Mouse (Mus musculus): Measurements from ENCODE around the gene Orc1. TPM values are rescaled to one million over a fixed set of nuclear protein-coding genes. Genes with fewer than 3 reads are reported as not detected.

Orc1 gene
- total RNA-seq (2021): under 1 TPM in 1 of 2 experiments, not detected in 1; 0.21 TPM

DNA sequence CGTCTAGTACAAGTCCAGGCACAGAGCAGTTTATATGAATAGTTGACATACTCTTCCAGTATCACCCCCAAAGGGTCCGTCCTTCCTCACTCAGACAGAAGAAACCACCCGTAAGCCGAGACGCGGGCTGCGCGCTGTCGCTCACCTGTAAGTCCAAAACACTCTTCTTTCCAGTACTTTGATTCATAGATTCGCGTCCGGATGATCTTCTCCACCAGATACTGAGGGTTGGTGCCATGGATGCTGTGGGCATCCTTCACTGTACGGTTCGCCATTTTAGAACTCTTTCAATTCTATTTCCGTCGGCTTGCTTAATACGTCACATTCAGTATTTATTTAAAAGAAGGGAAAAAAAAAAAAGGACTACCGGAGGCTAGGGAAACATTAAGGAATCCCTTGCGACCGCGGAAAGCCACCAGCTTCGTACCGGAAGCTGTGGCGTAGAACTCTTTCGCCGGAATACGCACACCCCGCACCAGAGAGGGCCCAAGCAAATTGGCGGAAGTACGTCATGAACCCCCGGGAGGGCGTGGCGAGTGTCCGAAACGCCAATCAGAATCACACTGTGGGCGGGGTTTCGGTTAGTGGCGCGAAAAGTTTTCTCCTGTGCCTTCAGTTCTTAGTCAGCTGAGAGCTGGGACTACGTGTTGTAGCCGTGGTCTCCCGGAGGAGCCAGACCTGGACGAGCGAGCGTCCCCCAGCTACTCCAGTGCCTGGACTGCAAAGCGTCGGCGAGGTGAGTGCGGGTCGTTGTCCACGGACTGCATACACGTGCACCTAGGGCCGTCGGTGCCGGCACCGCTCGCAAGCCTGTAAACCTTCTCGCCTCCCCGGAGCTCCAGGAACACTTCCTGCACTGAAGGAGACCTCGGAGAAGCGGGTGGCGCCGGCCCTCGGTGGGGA, at the start of gene Orc1, which contains the start of gene Prpf38a:
Gene Orc1, plus strand, starts transcription at position 584 of the 903 bp plus-strand sequence.
Gene Prpf38a, minus strand, starts transcription at position 497 of the 903 bp plus-strand sequence.
- intact Hi-C loops (cut with DNase I): loop anchor here (2.0 kb wide), 1 partner anchor 40 kb away; the partner anchor contains the start of gene Cc2d1b
- peak; percentile 89 for DNase-seq (ENCODE audit: low spot score)

DNA sequence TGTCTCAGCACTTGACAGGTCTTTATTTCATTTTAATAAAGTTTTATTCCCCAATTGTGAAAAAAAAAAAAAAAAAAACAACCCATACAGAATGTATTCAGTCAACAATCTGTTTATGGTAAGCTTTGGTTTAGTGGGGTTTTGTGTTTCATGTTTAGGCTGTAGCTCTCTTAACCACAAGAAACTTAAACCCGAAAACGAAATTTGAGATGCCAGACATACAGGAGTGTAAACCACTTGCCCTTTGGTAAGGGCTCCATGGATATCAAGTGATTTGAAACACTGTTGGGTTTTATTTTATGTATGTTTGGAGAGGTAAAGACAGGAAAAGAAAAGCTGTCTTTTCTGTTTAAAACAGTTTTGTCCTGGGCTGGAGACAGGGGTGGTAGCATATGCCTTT, 39.5 kb upstream of the Orc1 start:
- no peak for DNase-seq (ENCODE audit: low spot score)
- intact Hi-C loops (cut with DNase I): no loop called here

DNA sequence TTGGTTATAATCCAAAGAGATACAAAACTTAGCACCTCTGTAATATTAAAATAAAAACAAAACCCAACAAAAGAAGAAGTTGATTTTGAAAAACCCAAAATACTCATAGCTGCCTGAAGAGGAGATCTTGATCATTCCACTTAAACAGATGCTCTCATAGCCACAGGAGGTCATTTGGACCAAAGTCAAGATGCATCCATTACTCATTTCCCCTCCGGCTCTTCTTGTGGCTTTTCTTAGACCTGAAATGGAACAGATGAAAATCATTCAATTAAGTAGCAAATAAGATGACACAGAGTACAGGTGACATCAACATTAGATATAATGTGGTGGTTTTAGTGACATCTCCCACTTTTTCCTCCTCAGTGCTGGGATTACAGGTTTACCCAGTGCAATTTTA, 14.2 kb upstream of the Orc1 start:
- intact Hi-C loops (cut with DNase I): no loop called here
- no peak for DNase-seq (ENCODE audit: low spot score)

DNA sequence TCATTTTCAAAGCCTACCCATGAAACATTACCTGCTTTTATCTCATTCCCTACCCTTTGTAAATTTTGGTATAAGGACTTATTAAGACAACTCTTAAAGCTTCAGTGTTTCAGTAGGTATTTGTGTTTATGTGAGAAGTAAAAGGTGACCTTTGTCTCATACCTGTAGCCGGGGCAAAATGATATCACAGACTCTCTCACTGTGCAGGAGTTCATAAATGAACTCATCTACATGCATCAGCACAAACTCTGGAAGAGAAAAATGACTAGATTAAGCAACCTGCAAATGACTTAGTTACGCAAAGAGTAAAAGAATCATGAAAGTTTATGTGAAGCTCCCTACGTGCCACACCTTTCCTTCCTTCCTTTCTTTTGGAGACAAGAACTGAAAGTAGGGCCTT, 6.6 kb upstream of the Orc1 start:
- intact Hi-C loops (cut with DNase I): no loop called here
- DNase-seq (ENCODE audit: low spot score): no peak

GRCm38 (mm10) chr4:108579743-108580411, 654 bp downstream of the Orc1 start:
- DNase-seq (ENCODE audit: low spot score): no peak

DNA sequence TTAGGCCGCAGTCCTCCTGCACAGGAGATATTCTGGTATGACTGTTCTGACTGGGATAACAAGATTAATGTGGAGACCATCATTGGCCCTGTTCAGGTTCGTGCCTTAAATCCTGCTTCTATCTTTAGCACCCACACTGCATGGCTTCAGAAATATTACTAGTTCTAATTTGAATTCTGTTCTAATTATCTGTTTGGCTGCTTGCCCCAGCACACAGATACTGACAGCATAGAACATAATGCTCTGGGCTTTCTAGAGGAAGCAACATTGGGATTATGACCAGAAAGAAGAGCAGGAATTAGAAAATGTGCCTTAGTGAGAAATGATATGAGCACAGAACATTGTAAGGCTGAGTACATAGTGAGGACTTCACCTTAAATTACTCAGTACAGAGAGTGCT, 14.2 kb downstream of the Orc1 start:
- intact Hi-C loops (cut with DNase I): no loop called here

More at GRCm38 (mm10) chr4:108579743-108580411, 654 bp downstream of the Orc1 start:
- intact Hi-C loops (cut with DNase I): loop anchor here (2.0 kb wide), 1 partner anchor 39 kb away; the partner anchor contains the start of gene Cc2d1b

DNA sequence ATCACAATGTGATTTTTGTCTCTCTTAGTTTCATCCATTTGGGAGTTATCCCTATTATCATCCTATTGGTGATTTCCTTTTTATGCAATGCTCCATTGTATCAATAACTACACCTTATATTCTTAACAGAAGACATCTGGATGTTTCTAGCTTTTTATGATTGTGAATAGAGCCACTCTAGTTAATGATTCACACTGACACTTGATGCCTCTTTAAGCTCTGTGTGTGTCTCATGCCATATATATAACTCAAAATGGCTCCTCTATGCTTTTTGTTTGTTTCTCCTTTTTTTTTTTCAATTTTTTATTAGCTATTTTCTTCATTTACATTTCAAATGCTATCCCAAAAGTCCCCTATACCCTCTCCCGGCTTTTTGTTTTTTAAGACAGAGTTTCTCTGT, 16.6 kb downstream of the Orc1 start:
- DNase-seq (ENCODE audit: low spot score): no peak
- intact Hi-C loops (cut with DNase I): no loop called here

More for the DNA sequence above, 14.2 kb downstream of the Orc1 start:
- no peak for DNase-seq (ENCODE audit: low spot score)

GRCm38 (mm10) chr4:108598306-108598705, 19.1 kb downstream of the Orc1 start:
- intact Hi-C loops (cut with DNase I): no loop called here

GRCm38 (mm10) chr4:108601870-108602269, 22.6 kb downstream of the Orc1 start:
- no peak for DNase-seq (ENCODE audit: low spot score)
- intact Hi-C loops (cut with DNase I): no loop called here

More at GRCm38 (mm10) chr4:108598306-108598705, 19.1 kb downstream of the Orc1 start:
- no peak for DNase-seq (ENCODE audit: low spot score)

DNA sequence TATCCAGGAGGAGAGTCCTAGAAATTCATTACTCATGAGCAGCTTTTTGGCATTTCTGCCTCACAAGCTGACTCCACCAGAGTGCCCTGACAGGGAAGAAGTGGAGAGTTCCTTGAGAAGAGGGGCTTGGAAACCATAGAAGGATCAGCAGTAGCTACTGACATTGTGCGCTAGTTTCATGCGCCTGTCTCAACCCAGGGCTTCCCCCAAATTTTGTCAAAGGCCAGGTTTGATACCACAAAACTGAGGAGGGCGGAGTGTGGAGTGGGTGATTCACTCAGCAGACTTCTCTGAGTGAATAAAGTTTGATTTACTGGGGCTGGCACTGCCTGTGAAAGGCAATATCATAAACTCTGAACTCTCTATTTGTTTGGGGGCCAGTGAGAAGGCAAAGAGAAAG, 29.4 kb downstream of the Orc1 start:
- no peak for DNase-seq (ENCODE audit: low spot score)
- intact Hi-C loops (cut with DNase I): no loop called here

DNA sequence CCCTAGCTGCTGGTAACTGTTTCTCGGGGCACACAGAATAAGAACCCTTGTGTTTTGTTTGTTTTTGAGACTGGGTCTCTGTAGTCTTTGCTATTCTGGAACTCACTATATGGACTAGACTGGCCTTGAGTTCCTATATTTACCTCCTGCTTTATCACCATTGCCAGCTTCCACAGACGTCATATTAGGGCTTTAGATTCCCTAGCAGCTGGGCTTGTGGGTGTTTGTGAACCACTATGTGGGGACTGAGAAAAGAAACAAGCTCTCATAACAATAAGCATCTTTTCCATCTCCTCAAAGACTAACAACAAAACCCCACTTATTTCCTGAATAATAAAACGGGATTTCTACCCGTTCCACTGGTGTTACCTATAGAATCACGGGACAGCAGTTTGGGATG, 31.7 kb downstream of the Orc1 start:
- DNase-seq (ENCODE audit: low spot score): no peak
- intact Hi-C loops (cut with DNase I): no loop called here

DNA sequence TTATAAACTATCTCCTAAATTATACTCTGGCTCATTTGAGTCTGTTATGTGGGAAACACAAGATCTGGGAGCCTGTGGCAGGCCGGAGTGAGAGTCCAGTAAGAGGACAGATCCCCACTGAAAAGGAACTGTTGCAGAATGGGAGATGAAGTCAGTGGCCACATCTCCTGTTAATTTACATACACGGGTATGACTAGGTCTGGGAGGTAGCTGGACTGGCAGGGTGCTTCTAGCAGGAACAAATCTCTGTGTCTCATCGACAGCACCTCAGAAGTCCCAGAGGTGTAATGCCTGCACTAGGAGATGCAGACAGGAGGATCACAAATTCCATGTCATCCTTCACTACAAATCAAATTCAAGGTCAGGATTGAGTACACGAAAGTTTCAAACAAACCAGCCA, 39.4 kb downstream of the Orc1 start:
- intact Hi-C loops (cut with DNase I): loop anchor here (2.0 to 5.0 kb wide), 2 partner anchors 40 to 276 kb away; partner anchors contain the start of genes Orc1 and Prpf38a
- DNase-seq (ENCODE audit: low spot score): no peak

- DNase-seq (ENCODE audit: low spot score): no peak
- intact Hi-C loops (cut with DNase I): loop anchor here (2.0 to 5.0 kb wide), 2 partner anchors 40 to 277 kb away; partner anchors contain the start of genes Orc1 and Prpf38a
These were observed 39.9 kb downstream of the Orc1 start for GRCm38 (mm10) chr4:108619165-108619564.

DNA sequence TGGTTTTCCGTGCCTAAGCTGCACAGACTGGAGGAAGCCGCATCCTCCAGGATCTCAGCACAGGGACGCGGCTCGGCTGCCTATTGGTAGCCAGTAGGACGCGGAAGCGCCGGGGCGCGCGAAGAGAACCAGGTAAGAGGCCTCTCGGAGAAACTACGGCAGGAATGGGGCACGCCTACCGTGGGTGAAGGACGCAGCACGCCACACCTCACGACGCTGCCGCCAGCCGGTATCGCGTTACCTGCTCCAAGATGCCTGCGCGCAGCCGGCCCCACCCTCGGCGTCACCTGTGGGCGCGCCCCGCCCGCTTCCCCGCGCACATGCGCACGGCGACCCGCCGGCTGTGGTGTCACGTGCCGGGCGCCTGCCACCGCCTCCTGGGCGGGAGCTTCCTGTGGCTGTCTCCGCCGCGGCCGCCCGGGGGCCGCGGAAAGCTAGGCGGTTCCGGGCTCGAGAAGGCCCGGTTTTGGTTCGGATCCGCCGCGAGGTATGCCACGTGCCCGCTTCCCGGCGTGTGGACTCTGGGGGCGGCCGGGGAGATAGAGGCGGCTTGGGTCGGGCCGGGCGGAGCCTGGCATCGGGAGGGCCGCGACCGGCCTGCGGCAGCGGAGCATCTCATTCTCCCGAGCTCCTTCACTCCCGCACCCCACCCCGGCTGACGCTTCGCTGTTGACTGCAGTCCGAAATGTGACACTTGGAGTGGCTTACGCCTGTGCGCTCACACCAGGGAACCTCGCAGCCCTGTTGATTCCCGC, 40.5 kb downstream of the Orc1 start, which contains the start of gene Cc2d1b:
Gene Cc2d1b, plus strand, starts transcription at position 354 of the 755 bp plus-strand sequence.
- intact Hi-C loops (cut with DNase I): loop anchor here (2.0 to 5.0 kb wide), 2 partner anchors 41 to 277 kb away; partner anchors contain the start of genes Orc1 and Prpf38a
- DNase-seq (ENCODE audit: low spot score): peak; percentile 82

GRCm38 (mm10) chr4:108620536-108620935, 41.3 kb downstream of the Orc1 start:
- intact Hi-C loops (cut with DNase I): no loop called here
- DNase-seq (ENCODE audit: low spot score): no peak

GRCm38 (mm10) chr4:108621504-108621903, 42.3 kb downstream of the Orc1 start:
- intact Hi-C loops (cut with DNase I): no loop called here
- no peak for DNase-seq (ENCODE audit: low spot score)

- intact Hi-C loops (cut with DNase I): no loop called here
- DNase-seq (ENCODE audit: low spot score): no peak
These were observed 47.8 kb downstream of the Orc1 start for GRCm38 (mm10) chr4:108627066-108627465.

GRCm38 (mm10) chr4:108629363-108629880, 50.2 kb downstream of the Orc1 start:
- intact Hi-C loops (cut with DNase I): no loop called here
- no peak for DNase-seq (ENCODE audit: low spot score)

DNA sequence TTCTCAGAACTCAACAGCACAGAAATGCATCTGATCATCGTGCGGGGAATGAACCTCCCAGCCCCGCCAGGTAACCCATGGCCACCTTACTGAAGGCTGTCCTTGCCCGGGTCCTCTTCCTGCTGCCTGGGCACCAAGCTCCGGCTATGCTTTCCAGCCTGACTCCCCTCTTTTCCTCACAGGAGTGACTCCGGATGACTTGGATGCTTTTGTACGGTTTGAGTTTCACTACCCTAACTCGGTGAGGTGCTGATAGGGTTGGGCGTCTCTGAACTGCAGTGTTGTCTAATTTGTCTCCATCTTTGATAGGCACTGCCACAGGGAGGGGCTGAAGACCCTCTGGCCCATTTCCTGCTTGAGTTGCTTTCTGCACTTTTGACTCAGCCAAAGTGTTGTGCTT, 50.9 kb downstream of the Orc1 start:
- DNase-seq (ENCODE audit: low spot score): no peak
- intact Hi-C loops (cut with DNase I): no loop called here

Data from heart, postnatal 25 days (tissue).